Mouse (Mus musculus): Measurements from ENCODE around the gene Gh.

DNA sequence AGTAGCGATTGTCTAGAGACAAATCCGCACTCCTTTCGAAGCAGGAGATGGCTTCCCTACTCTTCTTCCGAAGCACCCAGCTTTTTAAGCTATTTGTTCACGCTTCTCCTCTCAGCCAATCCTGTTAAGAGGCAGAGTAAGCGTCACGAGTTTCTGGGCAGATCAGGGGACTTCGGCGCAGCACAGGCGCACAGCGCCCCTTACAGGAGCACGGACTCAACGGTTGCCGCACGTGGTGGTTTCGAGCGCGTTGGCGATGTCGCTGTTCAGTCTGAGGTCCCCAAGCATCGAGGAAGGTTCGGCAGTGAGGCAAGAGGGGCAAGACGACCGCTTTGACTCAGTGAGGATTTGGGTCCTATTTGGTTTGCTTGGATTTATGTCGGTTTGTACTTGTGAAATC lies 25.2 kb downstream of the Gh start, which contains the start of gene Tcam1:
- TF ChIP-seq CTCF (IDR thresholded peaks at IDR 0.05; ENCODE audit: borderline replicate concordance, insufficient read depth, low read length) = peak; percentile 92
- 0 out of 2 replicates have a peak, but pooled peaks have one; percentile 38 for TF ChIP-seq POLR2A (IDR thresholded peaks at IDR 0.05; ENCODE audit: low read depth, low read length)

All from embryonic fibroblast, embryonic 13.5 days (primary cell).